Mouse (Mus musculus) myocyte (in vitro differentiated cells): Measurements from ENCODE around the gene Htr5b.

Experiments used
- MYOD1 ChIP-seq, 3 experiments: IDR thresholded peaks; one replicate each; pipeline ENCODE4 v1.6.1; 2011; ENCODE audit warnings: control low read depth in 2 of 3, low read depth in 2 of 3, mild to moderate bottlenecking in 2 of 3, moderate library complexity in 1 of 3; ENCODE audit not compliant: insufficient read length in 2 of 3, control insufficient read depth in 1 of 3
- MYOG ChIP-seq, 3 experiments: IDR thresholded peaks; one replicate each; pipeline ENCODE4 v1.6.1; 2011; ENCODE audit warnings: control low read depth in 2 of 3, low read depth in 2 of 3, mild to moderate bottlenecking in 2 of 3; ENCODE audit not compliant: insufficient read length in 2 of 3, control insufficient read depth in 1 of 3, insufficient read depth in 1 of 3
- POLR2A ChIP-seq: IDR thresholded peaks from one replicate; pipeline ENCODE4 v1.6.1; 2011; ENCODE audit warnings: low read depth, mild to moderate bottlenecking, control low read depth, moderate library complexity; ENCODE audit not compliant: insufficient read length
- TCF12 ChIP-seq: IDR thresholded peaks from one replicate; pipeline ENCODE4 v1.6.1; 2011; ENCODE audit warnings: mild to moderate bottlenecking, control low read depth; ENCODE audit not compliant: poor library complexity, insufficient read depth, severe bottlenecking
- USF1 ChIP-seq: IDR thresholded peaks from one replicate; pipeline ENCODE4 v1.6.1; 2011; ENCODE audit warnings: low read depth, mild to moderate bottlenecking, control low read depth, moderate library complexity

GRCm38 (mm10) chr1:121548667-121549066 lies 20.4 kb upstream of the Htr5b start:
- no peak for TF ChIP-seq POLR2A
- TF ChIP-seq MYOD1 (IDR thresholded peaks at IDR 0.05; ENCODE audit: control insufficient read depth in 1 of 3, insufficient read length in 2 of 3, low read depth in 2 of 3): no peak
- no peak for TF ChIP-seq MYOG (IDR thresholded peaks at IDR 0.05; ENCODE audit: control insufficient read depth in 1 of 3, insufficient read depth in 1 of 3, insufficient read length in 2 of 3, low read depth in 2 of 3)
- TF ChIP-seq USF1: no peak
- no peak for TF ChIP-seq TCF12
